Comparison of ENCODE assay signal across 15 mouse cellular contexts in the genomic region with DNA sequence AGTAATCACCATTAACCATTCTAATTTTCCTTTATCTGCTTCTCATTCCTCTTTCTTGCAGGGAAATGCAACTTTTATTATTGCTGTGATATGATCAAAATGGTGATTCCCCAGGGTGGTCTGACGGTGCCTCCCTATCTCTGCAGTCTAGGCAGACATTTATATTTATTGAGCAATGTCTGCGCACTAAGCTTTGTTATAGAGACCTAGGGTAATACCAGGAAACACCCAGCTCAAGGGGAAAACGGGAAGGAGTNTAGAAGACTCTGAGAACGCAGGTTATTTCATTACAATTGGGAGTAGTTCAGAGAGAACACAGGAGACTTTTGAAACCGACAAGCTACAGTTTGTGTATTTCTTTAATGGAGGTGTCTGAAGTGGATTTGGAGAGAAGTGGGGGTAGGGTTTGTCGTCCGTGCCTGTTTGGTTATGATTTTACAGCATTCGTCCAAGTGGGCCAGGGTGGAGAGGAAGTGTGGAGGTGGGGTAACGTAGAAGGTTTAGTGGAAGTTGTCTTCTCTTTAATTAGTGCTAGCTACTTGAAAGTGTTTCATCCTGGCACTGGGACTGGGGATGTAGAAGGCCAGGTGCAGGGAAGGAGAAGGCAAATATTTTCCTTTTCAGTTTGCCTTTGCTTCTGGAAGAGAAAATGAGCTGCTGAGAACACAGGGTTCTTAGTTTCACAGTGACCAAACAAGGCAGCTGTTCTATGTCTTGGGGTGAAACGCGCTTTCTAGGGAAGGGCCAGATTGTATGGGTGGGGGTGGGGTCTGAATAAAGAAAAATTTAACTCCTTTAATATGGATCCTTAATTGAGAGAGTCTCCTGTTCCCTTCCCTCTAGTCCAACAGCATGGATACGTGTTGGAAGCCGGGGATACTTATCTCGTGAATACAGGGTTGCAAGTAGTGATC. TPM values are rescaled to one million over a fixed set of nuclear protein-coding genes. Genes with fewer than 3 reads are reported as not detected.
DNase-seq lines count a peak whose midpoint lies in the region; ATAC-seq and TF ChIP-seq lines count a peak whose summit lies in the region.
"Had no signal": no experiment of that assay in that cellular context is flagged by ENCODE, and none has a peak within 500 bp of the region (broad histone marks: within the 10 kb centered on the region; RNA-seq: fewer than 3 reads in every experiment).

No protein-coding gene starts in this region.

- no peaks in the 10 kb centered on the region for H3K27me3 ChIP-seq in heart, embryonic 11.5 days (ENCODE audit: control insufficient read depth, insufficient read depth, low read length)
- H3K27me3 ChIP-seq in liver, embryonic 16.5 days (ENCODE audit: control insufficient read depth, insufficient read depth, low read depth, low read length), result no peaks in the 10 kb centered on the region
- no peaks in the 10 kb centered on the region for H3K27me3 ChIP-seq in lung, embryonic 14.5 days (ENCODE audit: insufficient read depth, low read length)
- H3K27me3 ChIP-seq in stomach, embryonic 14.5 days (ENCODE audit: control insufficient read depth, insufficient read depth, low read length), result no peaks in the 10 kb centered on the region

- H3K36me3 ChIP-seq in heart, embryonic 11.5 days (ENCODE audit: control insufficient read depth, insufficient read depth, low read length), result no peaks in the 10 kb centered on the region
- H3K36me3 ChIP-seq in liver, embryonic 16.5 days (ENCODE audit: control insufficient read depth, insufficient read depth), result no peaks in the 10 kb centered on the region
- no peaks in the 10 kb centered on the region for H3K36me3 ChIP-seq in lung, embryonic 14.5 days (ENCODE audit: insufficient read depth)
- H3K36me3 ChIP-seq in stomach, embryonic 14.5 days (ENCODE audit: control insufficient read depth, insufficient read depth, low read length), result no peaks in the 10 kb centered on the region

- TF ChIP-seq CTCF in lung, embryonic 14.5 days (IDR thresholded peaks at IDR 0.05; ENCODE audit: low read depth), result no peak

- H3K4me2 ChIP-seq in heart, embryonic 11.5 days, result no peak overlapping the region
- H3K4me2 ChIP-seq in liver, embryonic 16.5 days (ENCODE audit: low read depth, low read length), result no peak overlapping the region
- H3K4me2 ChIP-seq in lung, embryonic 14.5 days, result peak overlapping the region; percentile 35
- 0 out of 2 replicates have a peak overlapping the region, but pooled peaks have one; percentile 12 for H3K4me2 ChIP-seq in stomach, embryonic 14.5 days (replicated peaks; ENCODE audit: low read depth, low read length)

- no peak overlapping the region for H3K27ac ChIP-seq in heart, embryonic 11.5 days (ENCODE audit: low read depth, low read length)
- H3K27ac ChIP-seq in liver, embryonic 16.5 days (ENCODE audit: low read length), result peak overlapping the region; percentile 19; the same call in 1 of the 2 replicates
- peak overlapping the region; percentile 75; the same call in 1 of the 2 replicates for H3K27ac ChIP-seq in lung, embryonic 14.5 days (ENCODE audit: low read depth)
- peak overlapping the region; percentile 63 for H3K27ac ChIP-seq in stomach, embryonic 14.5 days (ENCODE audit: low read length)
- H3K27ac ChIP-seq: liver, embryonic 14.5 days had no signal

- H3K4me1 ChIP-seq in heart, embryonic 11.5 days (ENCODE audit: control insufficient read depth, insufficient read depth, low read length), result 0 out of 2 replicates have a peak, but pooled peaks cover 3% of the 10 kb centered on the region
- peaks cover 11% of the 10 kb centered on the region for H3K4me1 ChIP-seq in liver, embryonic 16.5 days (ENCODE audit: control insufficient read depth, low read depth, low read length)
- peaks cover 3% of the 10 kb centered on the region; the same call in 1 of the 2 replicates for H3K4me1 ChIP-seq in lung, embryonic 14.5 days (ENCODE audit: insufficient read depth)
- no peaks in the 10 kb centered on the region for H3K4me1 ChIP-seq in stomach, embryonic 14.5 days (ENCODE audit: control insufficient read depth, insufficient read depth, low read length)

- peak; percentile 87 for DNase-seq in heart, adult 11 months
- DNase-seq in liver, result no peak
- peak; percentile 38 for DNase-seq in lung, embryonic 14.5 days
- DNase-seq in Muller cell, postnatal 12 days (ENCODE audit: inconsistent ontology term), result no peak
- no peak for DNase-seq in adrenal gland, adult 18-20 months (ENCODE audit: low spot score in 2 of 2)
- DNase-seq: adrenal gland, postnatal 36 days; cerebellum, adult 8-10 months had no signal

- no peak overlapping the region for H3K9ac ChIP-seq in heart, embryonic 11.5 days (ENCODE audit: low read depth, low read length)
- no peak overlapping the region for H3K9ac ChIP-seq in liver, embryonic 16.5 days (ENCODE audit: low read depth, low read length)
- H3K9ac ChIP-seq in lung, embryonic 14.5 days, result no peak overlapping the region
- H3K9ac ChIP-seq in stomach, embryonic 14.5 days (replicated peaks; ENCODE audit: low read depth, low read length), result no peak overlapping the region
- H3K9ac ChIP-seq: liver, embryonic 14.5 days had no signal

- ATAC-seq in heart, embryonic 11.5 days (replicated peaks; ENCODE audit: insufficient number of reproducible peaks, low FRiP score, low TSS enrichment), result no peak
- ATAC-seq in liver, embryonic 16.5 days (ENCODE audit: low read depth), result no peak
- ATAC-seq in lung, embryonic 14.5 days (ENCODE audit: insufficient read depth), result peak; percentile 65; the same call in 1 of the 2 replicates
- no peak for ATAC-seq in stomach, embryonic 14.5 days (ENCODE audit: insufficient number of reproducible peaks, insufficient read depth, low FRiP score, low read depth)
- ATAC-seq: Patski had no signal

- no peaks in the 10 kb centered on the region for H3K9me3 ChIP-seq in heart, embryonic 11.5 days (replicated peaks; ENCODE audit: control insufficient read depth, low read length)
- H3K9me3 ChIP-seq in liver, embryonic 16.5 days (replicated peaks; ENCODE audit: control insufficient read depth, low read length), result no peaks in the 10 kb centered on the region
- no peaks in the 10 kb centered on the region for H3K9me3 ChIP-seq in lung, embryonic 14.5 days (ENCODE audit: low read depth, low read length)
- H3K9me3 ChIP-seq in stomach, embryonic 14.5 days (ENCODE audit: control insufficient read depth, low read depth, low read length), result no peaks in the 10 kb centered on the region

- 57% methylated on average over 14 of the region's 14 CpGs for WGBS in heart, embryonic 11.5 days (ENCODE audit: insufficient replicate concordance)
- WGBS in liver, embryonic 16.5 days (ENCODE audit: insufficient replicate concordance), result 39% methylated on average over 14 of the region's 14 CpGs
- WGBS in lung, embryonic 14.5 days, result 32% methylated on average over 14 of the region's 14 CpGs
- 41% methylated on average over 14 of the region's 14 CpGs for WGBS in stomach, embryonic 14.5 days

- no peak overlapping the region for H3K4me3 ChIP-seq in heart, embryonic 11.5 days (ENCODE audit: low read depth, low read length)
- H3K4me3 ChIP-seq in liver, embryonic 16.5 days (ENCODE audit: low read depth, low read length), result no peak overlapping the region
- no peak overlapping the region for H3K4me3 ChIP-seq in lung, embryonic 14.5 days (ENCODE audit: low read depth, low read length)
- H3K4me3 ChIP-seq in stomach, embryonic 14.5 days (ENCODE audit: low read depth, low read length), result no peak overlapping the region
- H3K4me3 ChIP-seq: myocyte had no signal

RNA-seq across cellular contexts. Expression of a gene that starts 7.6 kb away (rescaled TPM):
- 20.0 and 21.2 TPM in 2 replicates for polyA plus RNA-seq in heart, embryonic 11.5 days (2014; fragmentation: Nextera tagmentation; extraction: Ambion mirVana)
- polyA plus RNA-seq in liver, embryonic 16.5 days (2015; fragmentation: Nextera tagmentation; extraction: Ambion mirVana), result 43.1 and 43.7 TPM in 2 replicates
- polyA plus RNA-seq in lung, embryonic 14.5 days (2014; fragmentation: Nextera tagmentation; extraction: Ambion mirVana), result 27.8 and 29.9 TPM in 2 replicates
- 28.0 and 30.7 TPM in 2 replicates for polyA plus RNA-seq in stomach, embryonic 14.5 days (2014; fragmentation: Nextera tagmentation; extraction: Ambion mirVana)
- 10 to 100 TPM; 19.4 to 31.1 TPM for total RNA-seq in adrenal gland, adult 18-20 months (2021)

RNA-seq across cellular contexts. Expression of a gene that starts 14.5 kb away (rescaled TPM):
- polyA plus RNA-seq in heart, embryonic 11.5 days (2014; fragmentation: Nextera tagmentation; extraction: Ambion mirVana), result 1.5 and 1.9 TPM in 2 replicates
- 0.91 and 1.5 TPM in 2 replicates for polyA plus RNA-seq in liver, embryonic 16.5 days (2015; fragmentation: Nextera tagmentation; extraction: Ambion mirVana)
- 2.2 and 4.5 TPM in 2 replicates for polyA plus RNA-seq in lung, embryonic 14.5 days (2014; fragmentation: Nextera tagmentation; extraction: Ambion mirVana)
- polyA plus RNA-seq in stomach, embryonic 14.5 days (2014; fragmentation: Nextera tagmentation; extraction: Ambion mirVana), result 3.0 and 4.6 TPM in 2 replicates
- total RNA-seq in adrenal gland, adult 18-20 months (2021), result not detected
- total RNA-seq: adrenal gland, postnatal 36 days had no signal
- polyA plus RNA-seq: frontal cortex, adult 2 months; large intestine, adult 2 months; Patski had no signal

Comparison
In these comparisons a context has a peak if more than half of its experiments do, and no peak if none do; other contexts are left out.
1. DNase-seq: peak in heart, adult 11 months (single experiment) and lung, embryonic 14.5 days (single experiment); none in liver (single experiment), Muller cell, postnatal 12 days (single experiment) and adrenal gland, adult 18-20 months (0 of 2).
2. H3K4me2 ChIP-seq: peak in lung, embryonic 14.5 days (single experiment) and stomach, embryonic 14.5 days (single experiment); none in heart, embryonic 11.5 days (single experiment) and liver, embryonic 16.5 days (single experiment).